Mouse (Mus musculus): ENCODE results near the gene Xpnpep3. TPM values are rescaled to one million over a fixed set of nuclear protein-coding genes. Genes with fewer than 3 reads are reported as not detected.

Gene Xpnpep3
- total and polyA plus RNA-seq, 3 experiments, result 5.8 to 12.9 (median 10.8) TPM

DNA sequence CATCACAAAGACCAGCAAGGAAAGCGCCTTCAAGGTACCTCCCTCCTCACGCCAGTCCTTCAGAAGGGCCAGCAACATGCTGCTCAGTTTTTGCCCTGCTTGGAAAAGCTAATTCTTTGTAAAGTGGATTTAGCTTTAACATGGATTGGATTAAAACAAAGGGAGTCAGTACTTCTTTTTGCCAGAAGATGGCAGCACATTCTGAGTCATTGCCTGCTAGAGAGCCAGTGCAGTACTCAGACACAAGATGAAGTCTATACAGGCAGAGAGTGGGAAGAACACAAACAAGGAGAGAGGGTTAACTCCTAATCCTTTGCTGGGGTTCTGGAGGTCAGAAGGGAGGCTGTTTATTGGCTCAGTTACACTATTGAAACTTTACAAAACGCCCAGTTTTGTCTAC, 48.5 kb downstream of the Xpnpep3 start:
- intact Hi-C loops (cut with DNase I), result loop anchor here (1.0 to 2.0 kb wide), 2 partner anchors 158 to 222 kb away; no protein-coding TSS in a partner anchor
- H3K9ac ChIP-seq (ENCODE audit: low read depth, low read length), result no peak overlapping the region
- H3K27ac ChIP-seq, result no peak overlapping the region
- no peak overlapping the region for H3K4me3 ChIP-seq
- peak; percentile 96 for TF ChIP-seq CTCF (IDR thresholded peaks at IDR 0.05)
- no peak for TF ChIP-seq EP300 (IDR thresholded peaks at IDR 0.05; ENCODE audit: insufficient read depth, low read depth, low read length)
- TF ChIP-seq POLR2A (IDR thresholded peaks at IDR 0.05; ENCODE audit: insufficient read depth, low read depth, low read length), result no peak
- no peaks in the 10 kb centered on the region for H3K27me3 ChIP-seq (ENCODE audit: control insufficient read depth, insufficient read depth, low read length)
- DNase-seq, result peak in 1 of 2 experiments; percentile 18
- H3K36me3 ChIP-seq (ENCODE audit: control insufficient read depth, insufficient read depth, low read length), result no peaks in the 10 kb centered on the region
- H3K79me2 ChIP-seq (replicated peaks; ENCODE audit: control insufficient read depth, insufficient read depth, low read length), result no peaks in the 10 kb centered on the region
- no peaks in the 10 kb centered on the region; the same call in 1 of the 2 replicates for H3K4me1 ChIP-seq (ENCODE audit: control insufficient read depth, insufficient read depth, low read length)
- WGBS, result 34% methylated on average over 3 of the region's 3 CpGs

DNA sequence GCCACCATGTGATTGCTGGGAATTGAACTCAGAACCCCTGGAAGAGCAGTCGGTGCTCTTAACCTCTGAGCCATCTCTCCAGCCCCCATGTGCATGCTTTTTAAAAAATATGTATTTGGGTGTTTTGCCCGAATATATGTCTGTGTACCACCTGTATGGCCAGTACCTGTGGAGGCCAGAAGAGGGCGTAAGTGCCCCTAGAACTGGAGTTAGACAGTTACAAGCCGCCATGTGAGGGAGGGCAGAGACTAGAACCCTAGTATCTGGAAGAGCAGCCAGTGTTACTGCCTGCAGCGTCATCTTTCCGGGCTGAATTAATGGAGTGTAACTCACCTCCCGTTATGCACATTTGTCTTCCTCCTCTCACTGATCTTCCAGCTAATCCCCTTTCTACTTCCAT, 61.6 kb downstream of the Xpnpep3 start:
- no peaks in the 10 kb centered on the region for H3K4me1 ChIP-seq (ENCODE audit: control insufficient read depth, insufficient read depth, low read length)
- DNase-seq, result no peak
- H3K36me3 ChIP-seq (ENCODE audit: control insufficient read depth, insufficient read depth, low read length), result no peaks in the 10 kb centered on the region
- 80% methylated on average over 7 of the region's 7 CpGs for WGBS
- H3K79me2 ChIP-seq (replicated peaks; ENCODE audit: control insufficient read depth, insufficient read depth, low read length), result no peaks in the 10 kb centered on the region
- no peak for TF ChIP-seq POLR2A (IDR thresholded peaks at IDR 0.05; ENCODE audit: insufficient read depth, low read depth, low read length)
- no peak for TF ChIP-seq EP300 (IDR thresholded peaks at IDR 0.05; ENCODE audit: insufficient read depth, low read depth, low read length)
- TF ChIP-seq CTCF (IDR thresholded peaks at IDR 0.05), result no peak
- no peaks in the 10 kb centered on the region for H3K27me3 ChIP-seq (ENCODE audit: control insufficient read depth, insufficient read depth, low read length)
- intact Hi-C loops (cut with DNase I), result no loop called here
- H3K9ac ChIP-seq (ENCODE audit: low read depth, low read length), result no peak overlapping the region
- no peak overlapping the region for H3K4me3 ChIP-seq
- no peak overlapping the region for H3K27ac ChIP-seq

DNA sequence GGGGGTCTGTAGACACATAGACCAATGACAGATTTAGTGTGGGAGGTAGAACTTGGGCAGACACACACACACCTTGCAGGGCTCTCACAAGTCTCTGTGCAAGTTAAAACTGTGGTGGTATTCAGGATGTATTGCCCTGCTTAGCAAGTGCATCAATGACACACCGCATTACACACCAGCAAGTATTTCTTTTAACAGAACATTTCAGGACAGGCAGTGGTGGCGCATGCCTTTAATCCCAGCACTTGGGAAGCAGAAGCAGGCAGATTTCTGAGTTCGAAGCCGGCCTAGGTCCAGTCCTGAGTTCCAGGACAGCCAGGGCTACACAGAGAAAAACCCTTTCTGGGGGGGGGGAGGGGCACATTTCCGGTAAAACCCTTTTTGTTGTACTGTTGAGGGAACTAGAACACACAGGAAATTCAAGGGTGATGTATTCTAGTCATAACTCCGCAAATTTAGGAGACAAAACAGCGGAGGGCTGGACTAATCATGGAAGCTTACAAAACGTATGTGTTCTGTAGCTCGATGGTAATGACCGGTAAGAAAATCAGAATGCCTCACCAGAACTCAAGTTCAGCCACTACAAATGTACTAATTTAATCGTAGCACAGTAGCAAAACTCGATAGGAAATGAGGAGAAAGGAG, 65.2 kb downstream of the Xpnpep3 start:
- intact Hi-C loops (cut with DNase I), result loop anchor here (5.0 kb wide), 1 partner anchor 197 kb away; the partner anchor contains the start of gene L3mbtl2

DNA sequence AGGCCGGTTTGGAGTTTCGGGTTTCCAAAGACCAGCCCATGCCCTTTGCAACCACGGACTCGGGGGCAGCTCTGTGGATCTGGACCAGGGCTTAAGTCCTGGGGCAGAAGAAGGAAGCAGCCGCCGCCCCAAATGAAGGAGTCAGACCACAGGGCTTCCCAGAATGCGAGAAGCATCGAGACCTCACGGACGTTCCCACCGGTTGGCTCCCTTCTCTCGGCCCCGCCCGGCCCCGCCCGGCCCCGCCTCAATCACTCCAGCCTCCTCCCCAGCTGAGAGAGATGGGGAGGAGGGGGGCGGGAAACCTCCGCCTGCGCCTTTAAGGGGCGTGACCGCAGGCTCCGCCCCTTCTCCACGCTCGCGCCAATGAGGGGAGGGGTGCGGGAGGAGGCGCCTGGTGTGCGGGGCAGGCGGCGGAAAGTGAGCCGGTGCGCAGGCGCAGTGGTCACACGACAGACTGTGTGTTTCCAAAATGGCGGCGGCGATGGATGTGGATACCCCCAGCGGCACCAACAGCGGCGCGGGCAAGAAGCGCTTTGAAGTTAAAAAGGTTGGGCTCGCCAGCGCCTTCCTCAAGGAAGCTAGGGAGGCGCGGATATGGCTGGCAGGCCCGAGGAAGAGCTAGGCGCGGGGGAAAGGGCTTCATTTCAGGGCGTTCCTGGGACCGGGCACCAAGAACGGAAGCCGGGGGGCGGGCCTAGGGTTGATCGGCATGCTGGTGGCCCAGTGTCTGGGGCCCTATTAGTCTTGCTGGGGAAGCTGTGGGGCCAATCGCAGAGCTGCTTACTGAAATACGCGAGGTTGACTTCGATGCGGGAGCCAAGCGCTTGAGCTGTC, 66.2 kb downstream of the Xpnpep3 start, which contains the start of gene Rbx1:
Rbx1 (plus strand) TSS at position 396 of the 837 bp plus-strand sequence.
- H3K27me3 ChIP-seq (ENCODE audit: control insufficient read depth, insufficient read depth, low read length), result no peaks in the 10 kb centered on the region
- H3K4me3 ChIP-seq, result peak within 1 kb of the TSS; percentile 76
- DNase-seq, result peak; percentile 99 to 100
- H3K36me3 ChIP-seq (ENCODE audit: control insufficient read depth, insufficient read depth, low read length), result peaks cover 13% of the 10 kb centered on the region
- TF ChIP-seq EP300 (IDR thresholded peaks at IDR 0.05; ENCODE audit: insufficient read depth, low read depth, low read length) (peak; percentile 15; the same call in 1 of the 2 replicates), CTCF (IDR thresholded peaks at IDR 0.05) (no peak), POLR2A (IDR thresholded peaks at IDR 0.05; ENCODE audit: insufficient read depth, low read depth, low read length) (peak; percentile 85)
- H3K9ac ChIP-seq (ENCODE audit: low read depth, low read length), result peak within 1 kb of the TSS; percentile 75
- H3K79me2 ChIP-seq (replicated peaks; ENCODE audit: control insufficient read depth, insufficient read depth, low read length), result peaks cover 2% of the 10 kb centered on the region
- H3K27ac ChIP-seq, result peak within 1 kb of the TSS; percentile 98
- under 1% methylated on average over 61 of the region's 62 CpGs for WGBS
- intact Hi-C loops (cut with DNase I), result loop anchor here (1.0 to 5.0 kb wide), 3 partner anchors 57 to 196 kb away; partner anchors contain the start of genes Ep300 and L3mbtl2
- H3K4me1 ChIP-seq (ENCODE audit: control insufficient read depth, insufficient read depth, low read length), result peaks cover 2% of the 10 kb centered on the region

More for the DNA sequence above, 65.2 kb downstream of the Xpnpep3 start:
- Histone ChIP-seq H3K4me1 (ENCODE audit: control insufficient read depth, insufficient read depth, low read length) (peaks cover 2% of the 10 kb centered on the region), H3K9ac (ENCODE audit: low read depth, low read length) (peak overlapping the region; percentile 68; the same call in 1 of the 2 replicates), H3K27me3 (ENCODE audit: control insufficient read depth, insufficient read depth, low read length) (no peaks in the 10 kb centered on the region), H3K4me3 (peak overlapping the region; percentile 76), H3K36me3 (ENCODE audit: control insufficient read depth, insufficient read depth, low read length) (peaks cover 12% of the 10 kb centered on the region), H3K79me2 (replicated peaks; ENCODE audit: control insufficient read depth, insufficient read depth, low read length) (peaks cover 2% of the 10 kb centered on the region), H3K27ac (peak overlapping the region; percentile 86)
- no peak for DNase-seq
- TF ChIP-seq CTCF (IDR thresholded peaks at IDR 0.05), result no peak
- TF ChIP-seq POLR2A (IDR thresholded peaks at IDR 0.05; ENCODE audit: insufficient read depth, low read depth, low read length), result no peak
- WGBS, result 62% methylated on average over 12 of the region's 12 CpGs

DNA sequence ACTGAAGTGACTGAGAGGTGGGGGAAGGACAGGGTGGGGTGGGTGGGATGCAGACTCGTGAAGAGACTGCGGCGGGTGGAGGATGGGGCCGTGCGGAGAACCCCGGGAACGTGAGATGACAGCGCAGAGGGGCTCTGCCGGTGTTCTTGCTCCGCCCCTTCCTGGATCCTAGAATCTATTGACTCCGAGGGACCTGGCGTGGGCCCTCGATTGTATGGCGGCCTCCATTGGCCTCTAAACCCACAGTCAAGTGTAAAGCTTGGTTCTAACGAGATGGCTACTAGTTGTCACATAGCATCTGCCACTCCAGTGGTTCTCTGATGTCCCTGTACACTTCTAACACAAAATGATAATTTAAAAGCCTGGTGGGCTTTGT, 66.8 kb downstream of the Xpnpep3 start:
- H3K36me3 ChIP-seq (ENCODE audit: control insufficient read depth, insufficient read depth, low read length), result peaks cover 14% of the 10 kb centered on the region
- no peak for DNase-seq
- peak overlapping the region; percentile 75 for H3K9ac ChIP-seq (ENCODE audit: low read depth, low read length)
- no peak for TF ChIP-seq CTCF (IDR thresholded peaks at IDR 0.05)
- TF ChIP-seq EP300 (IDR thresholded peaks at IDR 0.05; ENCODE audit: insufficient read depth, low read depth, low read length), result no peak
- no peak for TF ChIP-seq POLR2A (IDR thresholded peaks at IDR 0.05; ENCODE audit: insufficient read depth, low read depth, low read length)
- peak overlapping the region; percentile 98 for H3K27ac ChIP-seq
- H3K4me1 ChIP-seq (ENCODE audit: control insufficient read depth, insufficient read depth, low read length), result peaks cover 2% of the 10 kb centered on the region
- intact Hi-C loops (cut with DNase I), result loop anchor here (1.0 to 5.0 kb wide), 3 partner anchors 56 to 196 kb away; partner anchors contain the start of genes Ep300 and L3mbtl2
- peak overlapping the region; percentile 76 for H3K4me3 ChIP-seq
- H3K27me3 ChIP-seq (ENCODE audit: control insufficient read depth, insufficient read depth, low read length), result no peaks in the 10 kb centered on the region
- H3K79me2 ChIP-seq (replicated peaks; ENCODE audit: control insufficient read depth, insufficient read depth, low read length), result peaks cover 2% of the 10 kb centered on the region
- under 1% methylated on average over 15 of the region's 15 CpGs for WGBS
